Mouse (Mus musculus): ENCODE measurements at regions not wholly inside any gene's neighbourhood (a gene's known extent, or its start where the extent isn't known, plus 50 kb on each side); places are given as distances from the start of the nearest gene placed in this dataset.
A peak's percentile ranks its signal among the peaks of the same experiment; 100 is the strongest.

DNA sequence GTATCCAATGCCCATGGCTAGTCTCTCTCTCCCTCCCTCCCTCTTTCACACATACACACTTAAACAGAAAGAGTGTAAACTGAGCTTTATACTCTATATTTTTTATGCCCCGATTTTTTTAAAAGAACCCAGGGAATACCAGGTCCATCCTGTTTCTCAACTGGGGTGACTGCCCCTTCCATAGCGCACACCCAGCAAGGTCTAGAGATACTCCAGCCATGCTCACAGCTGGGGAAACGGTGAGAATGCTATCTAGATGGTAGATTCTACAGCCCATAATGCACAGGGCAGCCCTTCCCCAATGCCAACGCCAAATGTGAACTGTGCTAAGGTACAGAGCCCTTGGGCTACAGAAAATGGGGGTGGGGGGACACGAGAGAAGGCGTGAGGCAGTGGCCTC lies 51.2 kb upstream of the Tln2 start:
- no peak for DNase-seq

DNA sequence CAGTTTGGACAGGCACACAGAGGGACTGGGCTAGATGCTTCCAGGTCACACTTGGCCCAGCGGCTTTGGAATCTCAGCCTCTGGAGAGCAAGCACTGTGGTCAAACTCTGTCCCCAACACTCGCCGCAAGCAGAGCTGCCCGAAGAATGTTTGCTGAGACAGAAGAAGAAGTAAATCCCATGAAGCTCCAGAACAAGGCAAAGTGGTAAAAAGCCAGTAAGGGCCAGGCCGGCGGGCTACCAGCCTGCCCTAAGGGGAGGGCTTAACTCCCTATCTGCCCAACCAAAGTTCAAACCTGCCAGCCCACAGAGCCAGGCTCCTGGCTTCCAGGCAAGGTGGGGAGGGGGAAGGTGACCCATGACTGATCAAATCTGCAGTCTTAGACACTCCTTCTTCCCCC lies 52.2 kb upstream of the Tln2 start:
- DNase-seq, result no peak

DNA sequence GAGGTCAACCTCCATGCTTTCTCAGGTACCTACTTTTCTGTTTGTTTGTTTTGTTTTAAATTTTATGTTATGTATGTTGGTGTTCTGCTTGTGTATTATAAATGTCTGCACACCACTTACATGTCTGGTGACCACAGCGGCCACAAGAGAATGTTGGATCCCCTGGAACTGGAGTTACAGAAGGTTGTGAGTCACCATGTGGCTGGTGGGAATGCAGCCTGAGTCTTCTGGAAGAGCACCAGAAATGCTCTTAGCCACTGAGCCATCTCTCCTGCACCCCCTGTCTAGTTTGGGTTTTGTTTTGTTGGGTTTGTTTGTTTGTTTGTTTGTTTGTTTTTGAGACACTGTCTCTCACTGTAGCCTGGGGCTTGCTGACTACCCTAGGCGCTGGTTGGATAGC lies 52.6 kb upstream of the Tln2 start:
- no peak for DNase-seq

- DNase-seq, result no peak
Observed at GRCm38 (mm10) chr9:67614068-67614727, 54.7 kb upstream of the Tln2 start.

- DNase-seq, result no peak
Observed at GRCm38 (mm10) chr9:67616207-67616606, 56.7 kb upstream of the Tln2 start.

- DNase-seq, result no peak
Observed at GRCm38 (mm10) chr9:67617341-67618217, 58.1 kb upstream of the Tln2 start.

GRCm38 (mm10) chr9:67620945-67621344 lies 61.4 kb upstream of the Tln2 start:
- DNase-seq, result no peak

DNA sequence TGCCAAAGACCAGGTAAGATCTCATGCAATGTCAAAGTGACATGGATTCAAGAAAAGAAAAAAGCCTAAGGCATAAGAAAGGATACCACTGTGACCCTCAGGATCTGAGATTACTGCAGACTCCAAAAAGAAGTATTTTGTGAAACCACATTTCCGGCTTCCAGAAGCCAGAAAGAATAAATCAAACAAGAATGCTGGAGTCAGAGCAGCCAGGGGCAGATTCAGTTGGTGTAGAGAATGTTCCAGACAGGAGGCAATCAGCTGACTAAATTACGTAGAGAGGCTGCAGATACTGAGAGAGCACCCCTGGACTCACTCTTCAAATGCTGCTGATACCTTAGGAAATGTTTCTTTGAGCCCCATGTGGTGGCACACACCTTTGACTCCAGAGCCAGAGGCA lies 67.7 kb upstream of the Tln2 start:
- no peak for DNase-seq

DNA sequence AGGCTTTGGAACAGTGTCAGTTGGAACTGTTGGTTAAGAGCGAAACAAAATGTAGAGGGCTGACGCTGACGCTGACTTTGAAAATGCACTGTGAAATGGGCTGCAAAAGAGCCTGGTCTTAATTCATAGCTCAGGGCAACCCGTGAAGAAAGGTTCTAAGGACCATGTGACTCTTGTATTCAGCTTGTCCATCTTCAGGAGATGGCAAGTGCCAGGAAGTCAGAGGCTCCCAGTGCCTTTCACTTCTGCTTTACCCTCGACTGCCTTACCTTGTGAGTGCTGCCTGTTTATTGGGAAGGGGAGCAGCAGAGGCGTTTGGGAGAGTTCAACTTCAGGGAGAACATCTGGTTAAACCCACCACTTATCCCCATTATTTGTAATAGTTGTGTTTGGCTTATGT lies 70.1 kb upstream of the Tln2 start:
- DNase-seq, result no peak

GRCm38 (mm10) chr9:67630173-67630572 lies 70.7 kb upstream of the Tln2 start:
- no peak for DNase-seq

DNA sequence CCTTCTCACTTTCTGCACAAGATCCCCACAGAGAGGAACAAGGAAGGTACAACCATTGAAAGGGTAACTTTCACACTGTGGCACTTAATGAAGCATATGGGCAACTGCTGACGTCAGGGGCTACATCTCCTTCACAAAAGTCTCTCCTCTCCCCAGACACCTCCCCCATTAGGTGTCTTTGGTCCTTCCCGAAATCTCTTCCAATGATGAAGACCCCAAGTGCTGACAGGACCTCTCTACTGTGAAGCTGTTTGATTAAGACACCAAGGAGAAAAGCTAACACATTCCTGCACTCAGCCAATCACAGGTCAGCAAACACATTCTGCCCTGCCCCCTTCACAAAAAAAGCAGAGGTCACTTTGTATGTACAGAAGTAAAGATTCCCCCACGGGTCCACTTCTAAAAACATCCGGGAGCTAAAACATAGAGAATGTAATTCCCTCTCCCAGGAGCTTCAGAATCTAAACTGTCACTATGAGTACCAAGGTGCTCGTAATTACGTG lies 72.3 kb upstream of the Tln2 start:
- DNase-seq, result no peak

GRCm38 (mm10) chr9:67632521-67633025 lies 73.1 kb upstream of the Tln2 start:
- no peak for DNase-seq

DNA sequence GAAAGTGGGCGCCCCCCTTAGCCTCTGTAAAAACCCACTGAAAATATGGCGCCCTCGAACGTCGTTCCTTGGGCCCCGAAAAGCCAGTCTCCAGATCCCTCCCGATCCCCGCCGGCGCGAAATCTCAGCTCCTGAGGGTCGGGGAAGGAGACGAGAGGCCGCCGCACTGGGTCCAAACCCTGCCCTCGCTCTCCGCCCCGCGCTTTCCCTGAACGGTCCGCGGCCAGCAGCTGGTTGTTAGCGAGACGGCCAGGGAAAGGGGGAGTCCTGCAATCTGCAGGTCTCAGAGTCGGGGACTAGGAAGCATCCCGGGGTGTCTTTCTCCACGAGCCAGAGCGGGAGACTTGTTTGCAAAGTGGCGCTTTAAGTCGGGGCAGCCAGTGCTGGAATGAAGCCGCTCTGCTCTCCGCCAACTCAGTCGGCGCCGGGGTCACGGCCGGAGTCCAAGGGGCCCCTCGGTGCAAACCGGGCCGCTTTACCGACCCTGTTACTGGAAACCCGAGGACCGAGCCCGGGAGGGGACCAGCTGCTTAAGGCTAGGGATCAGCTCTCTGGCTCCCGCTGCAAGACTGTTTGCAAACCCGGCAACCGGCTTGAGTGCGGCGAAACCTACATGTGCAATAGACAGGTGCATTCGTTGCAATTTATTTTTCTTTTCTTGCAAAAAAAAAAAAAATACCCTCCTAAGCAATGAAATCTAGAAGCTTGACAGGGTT lies 73.7 kb upstream of the Tln2 start:
- peak in 1 of 2 experiments; percentile 3 for DNase-seq

DNA sequence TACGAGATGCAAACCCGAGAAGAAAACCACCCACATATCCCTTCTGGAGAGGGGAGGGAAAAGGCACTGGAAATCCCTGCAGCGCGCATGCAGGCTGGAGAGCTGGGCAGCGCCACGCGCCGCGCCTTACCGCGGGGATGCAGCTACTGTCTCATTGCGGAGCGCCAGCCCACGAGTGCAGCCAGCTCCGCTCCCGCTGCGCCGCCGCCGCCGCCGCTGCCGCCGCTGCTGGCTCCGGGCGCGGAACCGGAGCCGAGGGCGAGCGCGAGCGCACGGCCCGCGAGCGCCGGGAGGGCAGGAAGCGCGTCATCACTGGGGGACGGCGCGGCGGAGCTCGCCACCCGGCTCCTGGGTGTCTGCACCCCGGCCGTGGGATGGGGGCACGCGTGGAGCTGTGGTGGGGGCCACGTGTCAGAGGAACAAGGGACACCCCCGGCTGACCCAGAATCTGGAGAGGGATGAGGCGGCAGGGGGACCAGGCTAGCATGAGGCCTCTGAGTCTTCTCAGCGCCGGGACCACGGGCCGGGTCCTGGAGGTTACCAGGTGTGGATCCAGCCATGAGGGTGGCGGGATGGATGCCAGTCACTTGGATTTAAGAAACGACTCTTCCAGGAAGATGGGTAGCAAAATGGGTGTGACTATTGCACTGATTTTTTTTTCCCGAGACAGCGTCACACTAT lies 74.4 kb upstream of the Tln2 start:
- DNase-seq, result peak in 1 of 2 experiments; percentile 5

GRCm38 (mm10) chr9:67646820-67647219 lies 87.3 kb upstream of the Tln2 start:
- DNase-seq, result no peak

DNA sequence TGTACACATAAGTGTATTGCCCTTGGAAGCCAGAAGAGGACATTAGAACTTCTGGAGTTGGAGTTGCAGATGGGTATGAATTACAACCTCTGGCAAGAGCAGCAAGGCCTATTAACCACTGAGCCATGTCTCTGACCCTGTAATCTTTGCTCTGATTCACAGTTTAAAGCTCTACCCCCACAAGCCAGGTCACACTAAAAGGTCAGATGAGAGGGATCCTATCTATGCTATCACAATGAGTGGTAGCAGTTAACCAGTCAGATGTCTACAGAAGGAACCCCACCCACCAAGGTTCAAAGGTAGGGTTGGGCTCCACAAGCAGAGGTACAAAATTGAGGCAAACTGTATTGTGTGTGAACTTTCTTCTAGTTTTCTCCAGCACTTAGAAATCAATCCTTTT lies 94.5 kb upstream of the C2cd4b start:
- DNase-seq, result no peak

DNA sequence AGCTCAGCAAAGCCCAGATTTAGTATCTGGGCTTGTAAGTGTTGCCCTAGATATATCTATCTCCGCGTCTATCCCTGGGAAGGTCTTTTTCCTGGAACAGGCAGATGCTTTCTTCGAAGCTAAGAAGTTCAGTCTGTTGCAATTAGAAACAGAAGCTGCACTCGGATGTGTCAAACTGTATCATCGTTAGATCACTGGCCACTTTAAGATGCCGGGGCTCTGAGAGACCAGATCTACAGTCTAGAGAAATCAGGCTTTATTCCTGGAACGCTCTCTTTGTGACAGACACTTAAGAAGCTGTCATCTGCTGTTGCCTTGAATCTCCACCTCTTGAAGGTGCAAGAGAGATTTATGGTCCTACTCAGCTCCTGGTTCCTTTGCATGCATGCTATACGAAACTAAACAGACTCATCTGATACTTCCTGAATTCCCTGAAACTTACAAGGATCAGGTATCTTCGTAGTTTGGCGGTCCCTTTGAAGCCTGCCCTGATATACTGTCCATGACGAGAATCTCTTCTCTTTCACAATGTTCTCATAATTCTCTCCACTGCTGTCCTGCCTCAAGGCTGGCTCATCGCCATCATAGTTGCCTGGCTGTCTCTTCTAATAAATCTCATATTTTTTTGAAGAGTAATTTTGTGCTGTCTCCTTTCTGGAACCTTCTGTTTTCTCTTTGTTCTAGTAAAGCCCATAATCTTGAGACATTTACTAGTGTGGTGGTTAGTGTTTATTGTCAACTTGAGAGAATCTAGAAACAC lies 88.8 kb upstream of the C2cd4b start:
- DNase-seq, result no peak

GRCm38 (mm10) chr9:67676906-67677305 lies 82.3 kb upstream of the C2cd4b start:
- DNase-seq, result no peak

DNA sequence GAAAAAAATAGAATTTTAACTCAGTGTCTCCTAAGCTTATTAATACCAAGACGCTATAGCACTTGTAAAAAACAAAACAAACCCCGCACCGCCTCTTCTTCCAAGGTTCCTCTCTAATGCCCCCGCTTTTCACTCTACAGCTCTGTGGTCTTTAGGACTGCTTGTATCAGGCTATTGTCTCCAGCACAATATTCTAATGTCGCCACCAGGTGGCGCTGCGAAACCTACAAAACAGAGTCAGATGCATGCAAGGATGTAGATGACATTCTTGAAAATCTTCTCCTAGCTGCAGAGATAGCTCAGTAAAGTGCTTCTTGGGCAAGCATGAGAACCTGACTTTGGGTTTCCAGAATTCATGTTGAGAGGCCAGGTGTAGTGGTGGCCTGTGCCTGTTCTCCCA lies 75.9 kb upstream of the C2cd4b start:
- DNase-seq, result peak in 1 of 2 experiments; percentile 21

DNA sequence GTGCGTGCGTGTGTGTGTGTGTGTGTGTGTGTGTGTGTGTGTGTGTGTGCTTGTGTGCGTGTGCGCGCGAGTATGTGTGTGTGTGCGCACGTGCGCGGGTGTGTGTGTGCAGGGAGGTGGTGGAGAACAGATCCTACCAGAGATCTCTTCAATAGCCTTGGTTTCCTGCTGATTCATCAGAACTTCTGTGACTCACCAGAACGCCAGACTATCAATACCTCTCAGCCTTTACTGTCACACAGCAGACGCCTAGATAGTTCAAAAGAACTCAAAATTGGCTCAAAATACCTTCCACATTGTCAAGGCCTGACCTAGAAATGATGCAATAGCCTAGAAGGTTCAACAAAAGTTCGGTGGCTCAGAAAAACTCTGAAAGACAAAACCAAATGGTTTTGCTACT lies 66.8 kb upstream of the C2cd4b start:
- no peak for DNase-seq

- DNase-seq, result no peak
Observed at GRCm38 (mm10) chr9:67693716-67694115, 65.5 kb upstream of the C2cd4b start.

- DNase-seq, result no peak
Observed at GRCm38 (mm10) chr9:67698796-67699195, 60.4 kb upstream of the C2cd4b start.
